Mouse (Mus musculus) forebrain, postnatal 0 days (tissue): Measurements from ENCODE around the gene Srbd1. TPM values are rescaled to one million over a fixed set of nuclear protein-coding genes. Genes with fewer than 3 reads are reported as not detected.

Source experiments
- ATAC-seq: fragments of 200-750 bp; cut with Nextera tagmentation; 2 replicates; pipeline ENCODE4 v1.8.0; 2017; ENCODE audit warnings: mild to moderate bottlenecking, moderate library complexity
- DNase-seq: peaks from one replicate; pipeline ENCODE4 v3.0.0-alpha.2; 2015
- H3K27ac ChIP-seq: fragments of 300-500 bp; sonication (generic); 2 replicates; pipeline ENCODE4 v1.5.1; 2014; ENCODE audit warnings: low read depth, mild to moderate bottlenecking, antibody characterized with exemption, low read length, moderate library complexity, mixed read lengths
- H3K27me3 ChIP-seq: fragments of 300-500 bp; sonication (generic); 2 replicates; pipeline ENCODE4 v1.6.1; 2014; ENCODE audit warnings: mild to moderate bottlenecking, low read length, mixed read lengths; ENCODE audit not compliant: insufficient read depth
- H3K36me3 ChIP-seq: fragments of 300-500 bp; sonication (generic); 2 replicates; pipeline ENCODE4 v1.6.1; 2014; ENCODE audit warnings: mild to moderate bottlenecking, moderate library complexity; ENCODE audit not compliant: insufficient read depth
- H3K4me1 ChIP-seq: fragments of 300-500 bp; sonication (generic); 2 replicates; pipeline ENCODE4 v1.6.1; 2014; ENCODE audit warnings: antibody characterized with exemption; ENCODE audit not compliant: insufficient read depth
- H3K4me2 ChIP-seq: fragments of 300-500 bp; sonication (generic); 2 replicates; pipeline ENCODE4 v1.6.1; 2014; ENCODE audit warnings: low read depth, mild to moderate bottlenecking, moderate library complexity
- H3K4me3 ChIP-seq: fragments of 300-500 bp; sonication (generic); 2 replicates; pipeline ENCODE4 v1.5.1; 2014; ENCODE audit warnings: low read depth, low read length, mixed read lengths
- H3K9ac ChIP-seq: fragments of 300-500 bp; sonication (generic); 2 replicates; pipeline ENCODE4 v1.6.1; 2014; ENCODE audit warnings: mild to moderate bottlenecking
- H3K9me3 ChIP-seq: fragments of 300-500 bp; sonication (generic); 2 replicates; pipeline ENCODE4 v1.6.1; 2016; ENCODE audit warnings: low read length
- CTCF ChIP-seq: sonication (generic); IDR thresholded peaks from 2 replicates; pipeline ENCODE4 v1.5.1; 2016; ENCODE audit warnings: antibody characterized with exemption, control low read depth, low read depth
- WGBS: fragments of 180-500 bp; shearing (Covaris S2); extraction: QIAGEN DNeasy Blood & Tissue Kit; methylation state at CpG from one replicate; pipeline ENCODE4 v1.1.7; 2014; 5-methylcytosine and 5-hydroxymethylcytosine counted together
- polyA plus RNA-seq: library from polyadenylated mRNA; unstranded; fragments of >200 nt; fragmentation: Nextera tagmentation; extraction: Ambion mirVana; gene quantifications from 2 replicates; pipeline ENCODE4 v1.2.1, GENCODE M21; 2015
- total RNA-seq: library from RNA; depleted of rRNA; stranded (reverse); fragments of >200 nt; gene quantifications from 2 replicates; pipeline ENCODE4 v1.2.3, GENCODE M21; 2014

Gene Srbd1
- total and polyA plus RNA-seq, 2 experiments from 2014 or later: 9.4 to 20.8 TPM

- peaks cover 10% of the 10 kb centered on the region; the same call in 1 of the 2 replicates for H3K4me1 ChIP-seq
- no peak for DNase-seq
Measured at GRCm38 (mm10) chr17:86176722-86177121, 31.7 kb upstream of the Srbd1 start.

GRCm38 (mm10) chr17:86175516-86175915 lies 30.5 kb upstream of the Srbd1 start:
- Histone ChIP-seq H3K4me2 (no peak overlapping the region), H3K4me1 (peaks cover 13% of the 10 kb centered on the region; the same call in 1 of the 2 replicates), H3K4me3 (no peak overlapping the region), H3K27me3 (no peaks in the 10 kb centered on the region), H3K9me3 (no peaks in the 10 kb centered on the region), H3K27ac (no peak overlapping the region), H3K36me3 (peaks cover 3% of the 10 kb centered on the region; the same call in 1 of the 2 replicates), H3K9ac (no peak overlapping the region)
- WGBS: 63% methylated on average over 9 of the region's 9 CpGs
- no peak for DNase-seq
- ATAC-seq: no peak
- no peak for TF ChIP-seq CTCF

More at GRCm38 (mm10) chr17:86176722-86177121, 31.7 kb upstream of the Srbd1 start:
- 56% methylated on average over 7 of the region's 7 CpGs for WGBS
- Histone ChIP-seq H3K36me3 (peaks cover 3% of the 10 kb centered on the region; the same call in 1 of the 2 replicates), H3K4me3 (no peak overlapping the region), H3K4me2 (no peak overlapping the region), H3K27ac (no peak overlapping the region), H3K9ac (no peak overlapping the region), H3K9me3 (no peaks in the 10 kb centered on the region), H3K27me3 (no peaks in the 10 kb centered on the region)
- no peak for ATAC-seq
- no peak for TF ChIP-seq CTCF

GRCm38 (mm10) chr17:86170164-86170958 lies 25.4 kb upstream of the Srbd1 start:
- no peak for DNase-seq
- H3K9me3 ChIP-seq: no peaks in the 10 kb centered on the region
- no peak overlapping the region for H3K27ac ChIP-seq
- H3K36me3 ChIP-seq: no peaks in the 10 kb centered on the region
- H3K9ac ChIP-seq: peak overlapping the region; percentile 75
- peaks cover 22% of the 10 kb centered on the region for H3K4me1 ChIP-seq
- peak overlapping the region; percentile 94 for H3K4me2 ChIP-seq
- TF ChIP-seq CTCF: no peak
- peak overlapping the region; percentile 72 for H3K4me3 ChIP-seq
- ATAC-seq: no peak
- WGBS: 43% methylated on average over 9 of the region's 9 CpGs
- no peaks in the 10 kb centered on the region for H3K27me3 ChIP-seq

- H3K27me3 ChIP-seq: no peaks in the 10 kb centered on the region
- peak overlapping the region; percentile 72 for H3K4me3 ChIP-seq
- H3K9ac ChIP-seq: peak overlapping the region; percentile 75
- ATAC-seq (no peak), DNase-seq (peak; percentile 51)
- 15% methylated on average over 6 of the region's 6 CpGs for WGBS
- H3K27ac ChIP-seq: peak overlapping the region; percentile 90; the same call in 1 of the 2 replicates
- H3K36me3 ChIP-seq: no peaks in the 10 kb centered on the region
- peak overlapping the region; percentile 94 for H3K4me2 ChIP-seq
- no peaks in the 10 kb centered on the region for H3K9me3 ChIP-seq
- H3K4me1 ChIP-seq: peaks cover 22% of the 10 kb centered on the region
- no peak for TF ChIP-seq CTCF
Measured at GRCm38 (mm10) chr17:86169092-86169491, 24.1 kb upstream of the Srbd1 start.

DNA sequence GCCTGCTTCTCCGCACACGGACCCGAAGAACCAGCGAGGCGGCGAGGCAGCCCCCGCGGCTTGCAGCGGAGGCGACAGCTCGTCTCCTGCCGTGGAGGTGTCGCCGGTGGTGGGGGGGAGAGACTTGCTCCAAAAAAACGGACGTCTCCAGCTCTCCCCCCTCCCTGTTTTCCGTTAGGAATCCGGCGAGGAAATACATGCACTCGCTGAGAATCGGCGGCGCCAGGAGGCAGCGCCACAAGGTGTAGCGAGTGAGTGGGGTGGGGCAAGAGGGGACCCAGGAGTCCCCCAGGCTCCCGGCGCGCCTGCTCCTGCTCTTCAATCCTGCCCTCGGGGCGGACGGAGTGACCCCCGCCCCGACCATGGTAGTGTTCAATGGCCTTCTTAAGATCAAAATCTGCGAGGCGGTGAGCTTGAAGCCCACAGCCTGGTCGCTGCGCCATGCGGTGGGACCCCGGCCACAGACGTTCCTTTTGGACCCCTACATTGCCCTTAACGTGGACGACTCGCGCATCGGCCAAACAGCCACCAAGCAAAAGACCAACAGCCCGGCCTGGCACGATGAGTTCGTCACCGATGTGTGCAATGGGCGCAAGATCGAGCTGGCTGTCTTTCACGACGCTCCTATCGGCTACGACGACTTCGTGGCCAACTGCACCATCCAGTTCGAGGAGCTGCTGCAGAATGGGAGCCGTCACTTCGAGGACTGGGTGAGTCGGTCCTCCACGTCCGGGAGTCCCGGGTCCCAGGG lies 23.4 kb upstream of the Srbd1 start:
- DNase-seq (peak; percentile 64), ATAC-seq (peak; percentile 16)
- peak overlapping the region; percentile 94 for H3K4me2 ChIP-seq
- H3K4me3 ChIP-seq: peak overlapping the region; percentile 72
- TF ChIP-seq CTCF: peak; percentile 33
- no peaks in the 10 kb centered on the region for H3K36me3 ChIP-seq
- no peaks in the 10 kb centered on the region for H3K9me3 ChIP-seq
- no peaks in the 10 kb centered on the region for H3K27me3 ChIP-seq
- peak overlapping the region; percentile 90 for H3K27ac ChIP-seq
- H3K9ac ChIP-seq: peak overlapping the region; percentile 75
- WGBS: 1% methylated on average over 64 of the region's 64 CpGs
- peaks cover 22% of the 10 kb centered on the region for H3K4me1 ChIP-seq

DNA sequence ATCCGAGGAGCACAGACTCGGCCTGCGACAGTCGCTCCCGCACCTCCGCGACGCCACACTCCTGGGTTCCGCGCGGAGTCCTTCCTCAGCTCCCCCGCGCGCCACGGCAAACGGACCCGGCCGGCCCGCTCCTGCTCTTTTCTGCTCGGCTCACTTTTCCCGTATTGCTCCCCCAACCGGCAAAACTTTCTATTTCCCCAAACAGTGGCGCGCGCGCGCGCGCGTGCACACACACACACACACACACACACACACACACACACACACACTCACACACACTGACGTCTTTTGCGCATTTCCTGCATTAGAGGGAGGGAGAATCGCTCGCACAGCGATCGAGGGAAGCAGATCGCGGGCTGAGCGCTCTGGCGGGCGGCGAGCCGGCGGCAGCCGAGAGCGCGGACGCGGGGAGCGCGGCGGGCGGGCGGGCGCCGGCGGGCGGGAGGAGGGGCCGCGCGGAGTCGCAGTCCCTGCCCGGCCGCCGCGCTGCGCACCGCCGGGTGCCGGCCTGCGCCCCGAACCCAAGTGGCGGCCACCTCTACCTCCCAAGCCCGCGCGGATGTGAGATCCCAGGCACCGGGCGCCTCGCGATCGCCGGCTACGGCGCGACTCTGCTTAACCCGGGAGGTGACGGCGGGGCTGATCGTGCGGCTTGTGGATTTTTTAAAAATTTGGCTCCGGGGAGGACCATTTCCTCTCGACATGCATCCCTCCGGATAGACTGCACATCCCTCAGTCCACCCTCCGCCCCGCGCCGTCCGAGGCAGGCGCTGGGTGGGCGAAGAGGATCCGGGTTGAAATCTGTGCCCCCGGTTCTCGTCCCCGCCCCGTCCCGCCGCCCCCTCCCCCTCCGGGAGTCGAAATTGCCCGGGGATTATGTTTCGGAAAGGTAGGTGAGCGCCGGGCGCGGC lies 22.6 kb upstream of the Srbd1 start, which contains the start of gene Prkce:
TSS of gene Prkce (plus strand) at position 466 of the 911 bp plus-strand sequence.
- Histone ChIP-seq H3K9ac (peak within 1 kb of the TSS; percentile 75), H3K4me3 (peak within 1 kb of the TSS; percentile 72), H3K4me1 (peaks cover 21% of the 10 kb centered on the region), H3K4me2 (peak within 1 kb of the TSS; percentile 94), H3K9me3 (no peaks in the 10 kb centered on the region), H3K27me3 (no peaks in the 10 kb centered on the region), H3K27ac (peak within 1 kb of the TSS; percentile 90), H3K36me3 (no peaks in the 10 kb centered on the region)
- ATAC-seq (peak; percentile 80), DNase-seq (peak; percentile 93)
- peak; percentile 62 for TF ChIP-seq CTCF
- 1% methylated on average over 99 of the region's 115 CpGs for WGBS
